Mouse (Mus musculus) right cerebral cortex, postnatal 25 days (tissue): ENCODE data around the gene Gm49368.
"Not testable (repeated sequence)": the region's sequence is repeated elsewhere in the genome, so short reads cannot be mapped to it uniquely, and the experiment has no call there.

Experiments
- DNase-seq: peaks from one replicate; pipeline ENCODE4 v3.0.0; 2022

Gm49368 gene

GRCm38 (mm10) chr7:128062456-128062855 lies at the start of gene Gm49368, which contains the start of gene Itgam:
Gm49368 (plus strand) TSS chr7:128062683.
Itgam (plus strand) TSS chr7:128062640.
- DNase-seq, result no peak

- no peak for DNase-seq
These were observed 49.4 kb upstream of the Gm49368 start for GRCm38 (mm10) chr7:128013116-128013515.

GRCm38 (mm10) chr7:128016134-128016533 lies 46.3 kb upstream of the Gm49368 start:
- not testable (repeated sequence) for DNase-seq

GRCm38 (mm10) chr7:128016650-128017049 lies 45.8 kb upstream of the Gm49368 start:
- DNase-seq, result no peak

- DNase-seq, result no peak
These were observed 44.2 kb upstream of the Gm49368 start for GRCm38 (mm10) chr7:128018275-128018674.

GRCm38 (mm10) chr7:128019187-128019586 lies 43.3 kb upstream of the Gm49368 start:
- no peak for DNase-seq

GRCm38 (mm10) chr7:128022974-128023373 lies 39.5 kb upstream of the Gm49368 start:
- DNase-seq, result no peak

- no peak for DNase-seq
These were observed 38.9 kb upstream of the Gm49368 start for GRCm38 (mm10) chr7:128023565-128023964.

GRCm38 (mm10) chr7:128024364-128024763 lies 38.1 kb upstream of the Gm49368 start:
- DNase-seq, result no peak

- DNase-seq, result no peak
These were observed 37.6 kb upstream of the Gm49368 start for GRCm38 (mm10) chr7:128024932-128025331.

GRCm38 (mm10) chr7:128025381-128025780 lies 37.1 kb upstream of the Gm49368 start:
- no peak for DNase-seq

GRCm38 (mm10) chr7:128031403-128031976 lies 31.0 kb upstream of the Gm49368 start:
- no peak for DNase-seq

GRCm38 (mm10) chr7:128032290-128032988 lies 30.0 kb upstream of the Gm49368 start:
- DNase-seq, result no peak

GRCm38 (mm10) chr7:128032989-128033293 lies 29.5 kb upstream of the Gm49368 start:
- no peak for DNase-seq

GRCm38 (mm10) chr7:128033616-128034015 lies 28.9 kb upstream of the Gm49368 start:
- no peak for DNase-seq

- DNase-seq, result not testable (repeated sequence)
These were observed 20.2 kb upstream of the Gm49368 start for GRCm38 (mm10) chr7:128042161-128042820.

- DNase-seq, result no peak
These were observed 18.2 kb upstream of the Gm49368 start for GRCm38 (mm10) chr7:128044142-128044785.

GRCm38 (mm10) chr7:128045640-128046039 lies 16.8 kb upstream of the Gm49368 start:
- DNase-seq, result no peak

- DNase-seq, result no peak
These were observed 13.7 kb upstream of the Gm49368 start for GRCm38 (mm10) chr7:128048819-128049218.

GRCm38 (mm10) chr7:128049254-128049653 lies 13.2 kb upstream of the Gm49368 start:
- DNase-seq, result no peak

GRCm38 (mm10) chr7:128050739-128051138 lies 11.7 kb upstream of the Gm49368 start:
- no peak for DNase-seq

- no peak for DNase-seq
These were observed 9.4 kb upstream of the Gm49368 start for GRCm38 (mm10) chr7:128053061-128053460.

GRCm38 (mm10) chr7:128056917-128057444 lies 5.5 kb upstream of the Gm49368 start:
- DNase-seq, result no peak
